Mouse (Mus musculus) right cerebral cortex, postnatal 25 days (tissue): ENCODE measurements around the gene Gm20388.

ENCODE experiments used
- DNase-seq: peaks from one replicate; pipeline ENCODE4 v3.0.0; 2022

Gene Gm20388

GRCm38 (mm10) chr8:120133169-120133568 is 222.5 kb downstream of the Gm20388 start:
- no peak for DNase-seq

GRCm38 (mm10) chr8:120135687-120136086 is 225.0 kb downstream of the Gm20388 start:
- DNase-seq: no peak

- peak; percentile 88 for DNase-seq
Measured at GRCm38 (mm10) chr8:120136618-120137017, 226.0 kb downstream of the Gm20388 start.

GRCm38 (mm10) chr8:120138958-120139357 is 228.3 kb downstream of the Gm20388 start:
- no peak for DNase-seq

- DNase-seq: no peak
Measured at GRCm38 (mm10) chr8:120140769-120141168, 230.1 kb downstream of the Gm20388 start.

- peak; percentile 64 for DNase-seq
Measured at GRCm38 (mm10) chr8:120143911-120144651, 233.4 kb downstream of the Gm20388 start.

- peak; percentile 55 for DNase-seq
Measured at GRCm38 (mm10) chr8:120144652-120145301, 234.1 kb downstream of the Gm20388 start.

- DNase-seq: no peak
Measured at GRCm38 (mm10) chr8:120146051-120146450, 235.4 kb downstream of the Gm20388 start.

GRCm38 (mm10) chr8:120150028-120150427 is 239.4 kb downstream of the Gm20388 start:
- DNase-seq: no peak

GRCm38 (mm10) chr8:120151151-120151550 is 240.5 kb downstream of the Gm20388 start:
- DNase-seq: no peak

GRCm38 (mm10) chr8:120152636-120153035 is 242.0 kb downstream of the Gm20388 start:
- DNase-seq: no peak

GRCm38 (mm10) chr8:120160366-120160765 is 249.7 kb downstream of the Gm20388 start:
- no peak for DNase-seq

GRCm38 (mm10) chr8:120161658-120162403 is 251.2 kb downstream of the Gm20388 start:
- no peak for DNase-seq

- DNase-seq: no peak
Measured at GRCm38 (mm10) chr8:120162404-120162752, 251.7 kb downstream of the Gm20388 start.

- DNase-seq: no peak
Measured at GRCm38 (mm10) chr8:120163376-120163775, 252.7 kb downstream of the Gm20388 start.

GRCm38 (mm10) chr8:120164026-120164425 is 253.4 kb downstream of the Gm20388 start:
- DNase-seq: no peak

- no peak for DNase-seq
Measured at GRCm38 (mm10) chr8:120167136-120167535, 256.5 kb downstream of the Gm20388 start.

- DNase-seq: no peak
Measured at GRCm38 (mm10) chr8:120167821-120168220, 257.2 kb downstream of the Gm20388 start.

GRCm38 (mm10) chr8:120169119-120169518 is 258.5 kb downstream of the Gm20388 start:
- no peak for DNase-seq

- no peak for DNase-seq
Measured at GRCm38 (mm10) chr8:120173195-120173594, 262.6 kb downstream of the Gm20388 start.

- no peak for DNase-seq
Measured at GRCm38 (mm10) chr8:120174606-120175005, 264.0 kb downstream of the Gm20388 start.

- DNase-seq: no peak
Measured at GRCm38 (mm10) chr8:120176605-120177004, 266.0 kb downstream of the Gm20388 start.

GRCm38 (mm10) chr8:120177318-120178123 is 266.9 kb downstream of the Gm20388 start, which contains the start of gene Fam92b:
Fam92b (minus strand) TSS chr8:120177466.
- peak; percentile 70 for DNase-seq
